Mouse (Mus musculus): Measurements from ENCODE around the gene Emc3.

DNA sequence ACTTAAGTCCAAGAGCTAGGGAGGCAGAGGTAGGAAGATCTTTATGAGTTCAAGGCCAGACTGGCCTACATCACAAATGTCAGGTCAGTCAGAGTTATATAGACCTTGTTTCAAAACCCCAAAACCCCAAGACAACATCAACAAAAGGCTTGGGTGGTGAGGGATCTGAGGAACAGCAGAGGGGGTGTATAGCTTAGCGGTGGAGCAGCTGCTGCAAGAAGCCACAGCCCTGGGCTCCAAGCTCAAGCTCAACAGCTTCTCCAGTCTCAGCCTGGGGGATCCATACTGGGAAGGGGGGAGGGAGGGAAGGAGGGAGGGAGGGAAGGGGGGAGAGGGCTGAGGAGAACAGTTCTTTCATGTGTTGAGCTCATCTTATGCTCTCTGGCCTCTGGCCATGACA, 25.8 kb downstream of the Emc3 start:
- TF ChIP-seq POLR2A (IDR thresholded peaks at IDR 0.05; ENCODE audit: control insufficient read depth, extremely low read depth, insufficient read depth, low read length, poor library complexity) (no peak), CTCF (IDR thresholded peaks at IDR 0.05; ENCODE audit: borderline replicate concordance, control insufficient read depth, extremely low read depth, insufficient read depth, low read length, poor library complexity) (no peak)

All from thymus, adult 2 months (tissue).